Comparison of ENCODE assay signal across 20 mouse cellular contexts in genomic region chr7:132982639-132983038, GRCm38 (mm10). TPM values are rescaled to one million over a fixed set of nuclear protein-coding genes. Genes with fewer than 3 reads are reported as not detected.
A peak's percentile ranks its signal among the peaks of the same experiment; 100 is the strongest.
DNase-seq lines count a peak whose midpoint lies in the region; ATAC-seq lines count a peak whose summit lies in the region.
"Had no signal": no experiment of that assay in that cellular context is flagged by ENCODE, and none has a peak within 500 bp of the region (broad histone marks: within the 10 kb centered on the region; RNA-seq: fewer than 3 reads in every experiment).

No protein-coding gene starts in this region.

- H3K4me3 ChIP-seq in embryonic facial prominence, embryonic 12.5 days = no peak overlapping the region
- H3K4me3 ChIP-seq in embryonic facial prominence, embryonic 10.5 days = no peak overlapping the region
- H3K4me3 ChIP-seq in hindbrain, embryonic 15.5 days = no peak overlapping the region
- no peak overlapping the region for H3K4me3 ChIP-seq in hindbrain, embryonic 14.5 days (replicated peaks; ENCODE audit: low read length)
- H3K4me3 ChIP-seq: erythroblast, embryonic 14.5 days; hindbrain, embryonic 12.5 days; layer of hippocampus, adult 2 months; limb, embryonic 12.5 days had no signal

- no peaks in the 10 kb centered on the region for H3K4me1 ChIP-seq in embryonic facial prominence, embryonic 12.5 days
- H3K4me1 ChIP-seq in embryonic facial prominence, embryonic 10.5 days = no peaks in the 10 kb centered on the region
- H3K4me1 ChIP-seq in hindbrain, embryonic 15.5 days (replicated peaks) = no peaks in the 10 kb centered on the region
- no peaks in the 10 kb centered on the region for H3K4me1 ChIP-seq in hindbrain, embryonic 14.5 days (replicated peaks; ENCODE audit: control insufficient read depth, insufficient read depth, low read length)
- H3K4me1 ChIP-seq: hindbrain, embryonic 12.5 days; limb, embryonic 12.5 days had no signal

- no peak for DNase-seq in embryonic facial prominence, embryonic 10.5 days (ENCODE audit: low spot score)
- no peak for DNase-seq in hindbrain, embryonic 14.5 days (ENCODE audit: low spot score)
- peak; percentile 64 for DNase-seq in R1 (ENCODE audit: low read depth, low spot score)
- no peak for DNase-seq in lung, postnatal 4 days
- no peak for DNase-seq in cerebellum, postnatal 25 days
- DNase-seq: adrenal gland, postnatal 25 days; cerebellum, adult 8-10 months; kidney, adult 11 months; lung, postnatal 10 days; right cerebral cortex, postnatal 4 days; thymus, postnatal 14 days had no signal

- WGBS in embryonic facial prominence, embryonic 12.5 days = 78% methylated on average over 3 of the region's 3 CpGs
- 79% methylated on average over 3 of the region's 3 CpGs for WGBS in embryonic facial prominence, embryonic 10.5 days
- 47% methylated on average over 3 of the region's 3 CpGs for WGBS in hindbrain, embryonic 15.5 days
- WGBS in hindbrain, embryonic 14.5 days = 45% methylated on average over 3 of the region's 3 CpGs

- H3K9ac ChIP-seq in embryonic facial prominence, embryonic 12.5 days = no peak overlapping the region
- H3K9ac ChIP-seq in hindbrain, embryonic 15.5 days = no peak overlapping the region
- no peak overlapping the region for H3K9ac ChIP-seq in hindbrain, embryonic 14.5 days
- H3K9ac ChIP-seq: hindbrain, embryonic 12.5 days; limb, embryonic 12.5 days; liver, embryonic 14.5 days had no signal

- peak; percentile 41; the same call in 1 of the 2 replicates for ATAC-seq in embryonic facial prominence, embryonic 12.5 days (ENCODE audit: insufficient number of reproducible peaks, insufficient read depth, low FRiP score, low TSS enrichment)
- peak; percentile 59; the same call in 1 of the 2 replicates for ATAC-seq in hindbrain, embryonic 15.5 days (ENCODE audit: low FRiP score, low read depth)
- no peak for ATAC-seq in hindbrain, embryonic 14.5 days (ENCODE audit: low FRiP score)
- peak; percentile 43; the same call in 1 of the 2 replicates for ATAC-seq in monocyte, adult 5-6 weeks (replicated peaks; ENCODE audit: insufficient number of reproducible peaks, low FRiP score, low TSS enrichment, poor library complexity, severe bottlenecking)

- H3K27ac ChIP-seq in embryonic facial prominence, embryonic 12.5 days = no peak overlapping the region
- no peak overlapping the region for H3K27ac ChIP-seq in embryonic facial prominence, embryonic 10.5 days (replicated peaks)
- H3K27ac ChIP-seq in hindbrain, embryonic 15.5 days (replicated peaks) = no peak overlapping the region
- no peak overlapping the region for H3K27ac ChIP-seq in hindbrain, embryonic 14.5 days
- H3K27ac ChIP-seq: hindbrain, embryonic 12.5 days; kidney, postnatal 0 days; layer of hippocampus, adult 2 months; limb, embryonic 12.5 days; liver, embryonic 14.5 days had no signal

- no peaks in the 10 kb centered on the region for H3K27me3 ChIP-seq in embryonic facial prominence, embryonic 12.5 days
- H3K27me3 ChIP-seq in embryonic facial prominence, embryonic 10.5 days (replicated peaks; ENCODE audit: low read depth, poor library complexity, severe bottlenecking) = no peaks in the 10 kb centered on the region
- no peaks in the 10 kb centered on the region for H3K27me3 ChIP-seq in hindbrain, embryonic 15.5 days
- no peaks in the 10 kb centered on the region for H3K27me3 ChIP-seq in hindbrain, embryonic 14.5 days (ENCODE audit: control insufficient read depth, insufficient read depth, low read length)
- H3K27me3 ChIP-seq: hindbrain, embryonic 12.5 days; limb, embryonic 12.5 days had no signal

- H3K4me2 ChIP-seq in embryonic facial prominence, embryonic 12.5 days (replicated peaks) = no peak overlapping the region
- H3K4me2 ChIP-seq in hindbrain, embryonic 15.5 days = no peak overlapping the region
- H3K4me2 ChIP-seq in hindbrain, embryonic 14.5 days (replicated peaks) = no peak overlapping the region
- H3K4me2 ChIP-seq: hindbrain, embryonic 12.5 days; limb, embryonic 12.5 days had no signal

- peaks cover 41% of the 10 kb centered on the region for H3K36me3 ChIP-seq in embryonic facial prominence, embryonic 12.5 days
- peaks cover 85% of the 10 kb centered on the region for H3K36me3 ChIP-seq in embryonic facial prominence, embryonic 10.5 days (replicated peaks)
- H3K36me3 ChIP-seq in hindbrain, embryonic 15.5 days = peaks cover 40% of the 10 kb centered on the region
- peaks cover 66% of the 10 kb centered on the region for H3K36me3 ChIP-seq in hindbrain, embryonic 14.5 days (replicated peaks; ENCODE audit: control insufficient read depth, insufficient read depth)

- no peaks in the 10 kb centered on the region for H3K9me3 ChIP-seq in embryonic facial prominence, embryonic 12.5 days
- no peaks in the 10 kb centered on the region for H3K9me3 ChIP-seq in embryonic facial prominence, embryonic 10.5 days
- H3K9me3 ChIP-seq in hindbrain, embryonic 15.5 days = no peaks in the 10 kb centered on the region
- H3K9me3 ChIP-seq in hindbrain, embryonic 14.5 days (ENCODE audit: control insufficient read depth, low read length) = no peaks in the 10 kb centered on the region
- H3K9me3 ChIP-seq: hindbrain, embryonic 12.5 days; limb, embryonic 12.5 days had no signal

RNA-seq across cellular contexts. Expression of gene Zranb1, which starts 51.7 kb away (rescaled TPM):
- polyA plus RNA-seq in embryonic facial prominence, embryonic 12.5 days (2016; fragmentation: Nextera tagmentation; extraction: Ambion mirVana) = 16.0 and 18.5 TPM in 2 replicates
- 10.9 and 11.0 TPM in 2 replicates for polyA plus RNA-seq in embryonic facial prominence, embryonic 10.5 days (2016; fragmentation: Nextera tagmentation; extraction: Ambion mirVana)
- 20.0 and 20.3 TPM in 2 replicates for polyA plus RNA-seq in hindbrain, embryonic 15.5 days (2015; fragmentation: Nextera tagmentation; extraction: Ambion mirVana)
- polyA plus RNA-seq in hindbrain, embryonic 14.5 days (2014; fragmentation: Nextera tagmentation; extraction: Ambion mirVana) = 32.6 and 32.8 TPM in 2 replicates
- 63.6 to 72.5 TPM (median 67.5 TPM) in 3 replicates for total RNA-seq in monocyte, adult 5-6 weeks (2017)
